Mouse (Mus musculus) right cerebral cortex, adult 2 months (tissue): ENCODE measurements around the gene Dnal4.

Experiments used
- DNase-seq, 2 experiments: peaks; one replicate each; pipeline ENCODE4 v3.0.0; 2021 to 2022; ENCODE audit warnings: low spot score in 2 of 2

Dnal4 gene

DNA sequence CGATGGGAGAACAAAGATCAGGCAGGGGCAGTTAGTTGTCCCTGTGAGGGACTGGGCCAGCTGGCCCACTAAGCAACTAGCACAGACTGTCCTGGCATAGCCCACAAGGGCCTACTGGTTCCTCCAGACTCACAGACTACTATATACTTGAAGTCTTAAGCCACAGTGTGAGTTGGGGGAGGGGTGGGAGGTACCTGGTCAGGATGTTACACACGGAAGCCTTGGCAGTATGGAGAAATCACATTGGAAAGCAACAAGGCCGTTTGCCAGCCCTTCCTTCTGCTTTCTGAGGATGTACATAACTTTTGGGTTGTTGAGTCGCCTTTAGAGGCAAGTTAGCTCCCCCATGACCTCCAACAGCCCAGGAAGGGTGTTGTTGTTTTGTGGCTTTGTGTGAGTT lies 44.0 kb downstream of the Dnal4 start:
- no peak for DNase-seq

- DNase-seq: no peak
Observed at GRCm38 (mm10) chr15:79733192-79733591, 44.5 kb downstream of the Dnal4 start.

DNA sequence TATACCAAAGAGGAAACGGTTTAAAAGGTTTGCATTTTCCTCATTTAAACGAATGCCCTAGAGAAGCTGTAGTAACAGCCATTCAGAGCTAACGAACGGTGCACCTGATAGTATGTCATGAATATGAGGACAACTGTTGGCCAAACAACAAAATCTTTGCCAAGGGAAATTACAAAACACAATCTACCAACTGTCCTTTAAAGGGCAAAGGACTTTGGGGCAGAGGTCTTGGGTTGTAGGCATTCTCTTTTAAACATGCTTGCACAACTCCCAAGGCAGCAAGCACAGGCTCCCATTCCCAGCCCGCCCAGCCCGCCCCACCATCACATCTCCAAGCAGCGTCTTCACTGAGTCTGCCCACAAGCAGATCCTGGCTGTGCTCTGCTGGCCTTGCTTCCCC lies 46.1 kb downstream of the Dnal4 start:
- no peak for DNase-seq

GRCm38 (mm10) chr15:79728731-79729388 lies 48.8 kb downstream of the Dnal4 start:
- DNase-seq: no peak

GRCm38 (mm10) chr15:79728311-79728710 lies 49.3 kb downstream of the Dnal4 start:
- no peak for DNase-seq

DNA sequence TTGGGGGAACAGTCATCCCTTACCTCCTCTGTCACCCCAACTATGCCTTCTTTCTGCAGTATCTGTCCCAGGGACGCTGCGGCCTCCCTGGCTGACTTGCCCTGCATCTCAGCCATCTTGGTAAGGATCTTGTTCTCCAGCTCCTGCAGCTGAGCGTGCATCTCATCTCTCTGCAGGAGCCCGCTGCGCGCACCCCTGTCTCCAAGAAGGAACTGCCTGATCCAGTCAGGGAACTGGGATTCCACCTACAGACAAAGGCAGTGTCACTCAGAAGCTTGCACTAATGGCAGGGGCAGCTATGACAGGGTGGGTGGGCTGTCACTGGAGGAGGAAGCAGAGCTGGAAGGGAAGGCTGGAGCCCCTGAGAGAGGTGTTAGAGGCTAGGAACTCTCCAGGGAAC lies 49.8 kb downstream of the Dnal4 start:
- no peak for DNase-seq

- DNase-seq: peak; percentile 69 to 74
Observed at GRCm38 (mm10) chr15:79725190-79725789, 52.4 kb downstream of the Dnal4 start.

DNA sequence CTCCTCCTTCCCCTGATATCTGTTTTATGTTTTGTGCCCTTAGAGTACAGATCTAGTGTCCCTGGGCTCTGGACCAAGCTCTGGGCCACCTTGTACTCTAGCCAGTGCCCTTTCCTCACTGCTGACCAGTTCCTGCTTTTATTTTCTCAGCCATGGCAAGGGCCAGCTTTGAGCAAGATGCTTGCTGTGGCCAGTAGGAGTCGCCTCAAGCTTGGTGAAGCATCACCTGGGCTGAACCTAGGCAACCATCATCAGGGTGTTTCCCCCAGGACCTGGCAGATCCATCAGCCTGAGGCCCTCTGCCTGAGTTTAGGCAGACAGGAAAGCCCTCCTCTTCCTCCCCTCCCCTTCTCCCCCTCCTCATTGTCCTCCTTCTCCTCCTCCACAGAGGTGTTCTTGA lies 54.2 kb downstream of the Dnal4 start:
- peak in 1 of 2 experiments; percentile 40 for DNase-seq

DNA sequence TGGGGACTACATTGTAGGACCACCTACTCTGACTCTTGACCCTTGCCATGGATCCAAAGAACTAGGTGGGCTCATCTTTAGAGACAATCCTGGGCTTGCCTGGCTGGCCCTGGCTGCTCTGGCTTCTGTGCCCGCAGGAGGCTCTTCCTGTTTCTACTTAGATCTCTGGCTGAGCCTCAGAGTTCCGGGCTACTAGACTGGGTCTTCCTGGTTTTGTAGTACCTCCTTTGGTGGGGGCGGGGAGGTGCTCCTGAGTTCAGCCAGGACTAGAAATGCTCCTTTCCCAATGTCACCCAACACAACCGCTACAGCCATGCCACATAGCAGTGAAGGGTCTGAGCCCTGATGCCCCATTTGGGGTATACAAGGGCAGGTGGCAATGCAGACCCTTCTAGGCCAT lies 56.9 kb downstream of the Dnal4 start:
- DNase-seq: no peak

DNA sequence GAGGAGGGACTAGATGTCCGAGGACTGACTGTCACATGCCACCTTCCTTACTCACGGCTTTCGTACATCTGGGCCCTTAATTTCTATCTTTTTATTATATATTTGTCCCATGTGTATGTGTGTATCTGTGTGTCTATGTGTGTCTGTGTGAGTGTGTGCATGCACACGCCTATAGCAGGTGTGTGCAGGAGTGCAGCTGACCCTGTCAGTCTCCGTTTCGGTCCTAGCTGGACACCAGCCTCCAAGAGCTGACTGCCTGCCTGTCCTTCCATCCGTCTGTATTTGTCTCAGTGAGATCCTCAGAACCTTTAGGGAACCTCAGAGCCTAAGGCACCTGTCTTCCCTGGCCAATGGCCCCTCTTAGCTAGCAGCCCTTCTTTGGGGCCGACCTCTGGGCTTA lies 57.4 kb downstream of the Dnal4 start:
- no peak for DNase-seq

DNA sequence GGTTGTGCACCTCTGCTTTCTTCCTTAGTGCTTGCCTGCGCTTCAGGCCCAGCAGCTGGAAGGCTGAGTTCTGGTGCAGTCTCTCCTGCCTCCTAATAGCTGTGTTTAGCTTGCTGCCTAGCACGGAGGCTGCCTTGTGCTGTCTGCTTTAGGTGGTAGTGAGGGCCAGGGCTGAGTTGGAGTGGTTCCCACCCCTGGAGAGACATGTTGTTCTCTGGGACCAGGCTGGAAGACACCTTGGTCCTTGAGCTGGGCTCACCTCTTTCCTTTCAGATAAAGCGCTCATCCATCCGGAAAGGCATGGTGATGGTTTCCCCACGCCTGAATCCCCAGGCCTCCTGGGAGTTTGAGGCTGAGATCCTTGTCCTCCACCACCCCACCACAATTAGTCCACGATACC lies 60.9 kb downstream of the Dnal4 start:
- DNase-seq: no peak

DNA sequence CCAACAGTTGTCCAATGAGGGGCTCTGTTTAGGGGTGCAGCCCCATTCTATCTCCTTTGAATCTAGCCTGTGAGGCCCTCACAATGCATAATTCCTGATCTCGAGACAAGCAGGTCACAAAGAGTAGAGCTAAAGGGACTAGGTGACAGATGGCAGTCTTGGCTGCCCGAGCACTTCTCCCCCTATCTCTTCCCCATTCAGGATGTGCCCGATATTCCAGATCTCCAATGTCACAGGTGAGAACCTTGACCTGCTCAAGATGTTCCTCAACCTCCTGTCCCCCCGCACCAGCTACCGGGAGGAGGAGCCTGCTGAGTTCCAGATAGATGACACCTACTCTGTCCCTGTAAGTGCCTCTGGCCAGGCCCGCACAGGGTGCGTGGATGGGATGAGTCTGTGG lies 62.0 kb downstream of the Dnal4 start:
- DNase-seq: no peak
